Mouse (Mus musculus) limb, embryonic 10.5 days (tissue): ENCODE data around the gene Btf3l4. TPM values are rescaled to one million over a fixed set of nuclear protein-coding genes. Genes with fewer than 3 reads are reported as not detected.

Experiments
- DNase-seq: peaks from one replicate; pipeline ENCODE4 v3.0.0-alpha.2; 2017; ENCODE audit warnings: low spot score
- H3K27ac ChIP-seq: fragments of 300-500 bp; sonication (generic); 2 replicates; pipeline ENCODE4 v1.5.1; 2016; ENCODE audit warnings: mild to moderate bottlenecking
- H3K27me3 ChIP-seq: fragments of 300-500 bp; sonication (generic); 2 replicates; pipeline ENCODE4 v1.6.1; 2016; ENCODE audit warnings: low read depth, mild to moderate bottlenecking; ENCODE audit not compliant: poor library complexity, severe bottlenecking
- H3K36me3 ChIP-seq: fragments of 300-500 bp; sonication (generic); 2 replicates; pipeline ENCODE4 v1.6.1; 2016; ENCODE audit warnings: mild to moderate bottlenecking, moderate library complexity
- H3K4me1 ChIP-seq: fragments of 300-500 bp; sonication (generic); 2 replicates; pipeline ENCODE4 v1.6.1; 2016
- H3K4me3 ChIP-seq: fragments of 300-500 bp; sonication (generic); 2 replicates; pipeline ENCODE4 v1.5.1; 2016; ENCODE audit warnings: mild to moderate bottlenecking, moderate library complexity
- H3K9me3 ChIP-seq: fragments of 300-500 bp; sonication (generic); replicated peaks from 2 replicates; pipeline ENCODE4 v1.6.1; 2016; ENCODE audit warnings: mild to moderate bottlenecking
- WGBS: fragments of 180-500 bp; shearing (Covaris S2); methylation state at CpG from one replicate; pipeline ENCODE4 v1.1.7; 2016; 5-methylcytosine and 5-hydroxymethylcytosine counted together
- polyA plus RNA-seq: library from polyadenylated mRNA; unstranded; fragments of >200 nt; fragmentation: Nextera tagmentation; extraction: Ambion mirVana; gene quantifications from 2 replicates; pipeline ENCODE4 v1.2.1, GENCODE M21; 2016

The Btf3l4 gene
- polyA plus RNA-seq, 1 experiment from 2014 or later: 214 TPM

GRCm38 (mm10) chr4:108838031-108838430 lies 4.6 kb upstream of the Btf3l4 start:
- Histone ChIP-seq H3K36me3 (peaks cover 22% of the 10 kb centered on the region), H3K4me3 (no peak overlapping the region), H3K4me1 (peaks cover 13% of the 10 kb centered on the region; the same call in 1 of the 2 replicates), H3K9me3 (no peaks in the 10 kb centered on the region), H3K27me3 (no peaks in the 10 kb centered on the region), H3K27ac (no peak overlapping the region)
- WGBS: 93% methylated on average over 4 of the region's 4 CpGs
- no peak for DNase-seq

GRCm38 (mm10) chr4:108835496-108835895 lies 2.1 kb upstream of the Btf3l4 start:
- peaks cover 22% of the 10 kb centered on the region for H3K4me1 ChIP-seq
- WGBS: 63% methylated on average over 3 of the region's 3 CpGs
- no peak for DNase-seq
- peak overlapping the region; percentile 97 for H3K4me3 ChIP-seq
- peak overlapping the region; percentile 100 for H3K27ac ChIP-seq
- H3K27me3 ChIP-seq: no peaks in the 10 kb centered on the region
- no peaks in the 10 kb centered on the region for H3K9me3 ChIP-seq
- H3K36me3 ChIP-seq: peaks cover 10% of the 10 kb centered on the region

- H3K27ac ChIP-seq: peak overlapping the region; percentile 100
- H3K27me3 ChIP-seq: no peaks in the 10 kb centered on the region
- peak overlapping the region; percentile 97 for H3K4me3 ChIP-seq
- H3K36me3 ChIP-seq: peaks cover 10% of the 10 kb centered on the region
- WGBS: under 1% methylated on average over 15 of the region's 15 CpGs
- peak; percentile 41 for DNase-seq
- H3K4me1 ChIP-seq: peaks cover 22% of the 10 kb centered on the region
- no peaks in the 10 kb centered on the region for H3K9me3 ChIP-seq
Observed at GRCm38 (mm10) chr4:108834971-108835311, 1.5 kb upstream of the Btf3l4 start.

GRCm38 (mm10) chr4:108834115-108834970 lies 929 bp upstream of the Btf3l4 start, which contains the start of gene Txndc12:
TSS of gene Txndc12 (plus strand) at chr4:108834601.
- Histone ChIP-seq H3K4me3 (peak within 1 kb of the TSS; percentile 97), H3K27ac (peak within 1 kb of the TSS; percentile 100), H3K36me3 (peaks cover 16% of the 10 kb centered on the region), H3K9me3 (no peaks in the 10 kb centered on the region), H3K4me1 (peaks cover 22% of the 10 kb centered on the region), H3K27me3 (no peaks in the 10 kb centered on the region)
- peak; percentile 85 for DNase-seq
- 0% methylated on average over 34 of the region's 34 CpGs for WGBS

- under 1% methylated on average over 6 of the region's 6 CpGs for WGBS
- Histone ChIP-seq H3K27ac (peak overlapping the region; percentile 100), H3K27me3 (no peaks in the 10 kb centered on the region), H3K36me3 (peaks cover 20% of the 10 kb centered on the region), H3K4me1 (peaks cover 22% of the 10 kb centered on the region), H3K4me3 (peak overlapping the region; percentile 97), H3K9me3 (no peaks in the 10 kb centered on the region)
- DNase-seq: no peak
Observed at GRCm38 (mm10) chr4:108833828-108834114, 357 bp upstream of the Btf3l4 start.

GRCm38 (mm10) chr4:108830698-108831097 lies 2.7 kb downstream of the Btf3l4 start:
- no peak overlapping the region for H3K27ac ChIP-seq
- DNase-seq: no peak
- WGBS: 98% methylated on average over 1 of the region's 1 CpGs
- no peaks in the 10 kb centered on the region for H3K27me3 ChIP-seq
- H3K9me3 ChIP-seq: no peaks in the 10 kb centered on the region
- H3K36me3 ChIP-seq: peaks cover 47% of the 10 kb centered on the region
- peaks cover 15% of the 10 kb centered on the region for H3K4me1 ChIP-seq
- H3K4me3 ChIP-seq: no peak overlapping the region

- no peaks in the 10 kb centered on the region for H3K27me3 ChIP-seq
- no peak overlapping the region for H3K4me3 ChIP-seq
- WGBS: 88% methylated on average over 2 of the region's 2 CpGs
- peaks cover 88% of the 10 kb centered on the region for H3K36me3 ChIP-seq
- DNase-seq: no peak
- peaks cover 1% of the 10 kb centered on the region; the same call in 1 of the 2 replicates for H3K4me1 ChIP-seq
- no peaks in the 10 kb centered on the region for H3K9me3 ChIP-seq
- H3K27ac ChIP-seq: no peak overlapping the region
Observed at GRCm38 (mm10) chr4:108826643-108827042, 6.8 kb downstream of the Btf3l4 start.

GRCm38 (mm10) chr4:108826096-108826495 lies 7.3 kb downstream of the Btf3l4 start:
- WGBS: 88% methylated on average over 1 of the region's 1 CpGs
- H3K27me3 ChIP-seq: no peaks in the 10 kb centered on the region
- no peaks in the 10 kb centered on the region for H3K9me3 ChIP-seq
- H3K4me3 ChIP-seq: no peak overlapping the region
- no peaks in the 10 kb centered on the region for H3K4me1 ChIP-seq
- peaks cover 93% of the 10 kb centered on the region for H3K36me3 ChIP-seq
- no peak overlapping the region for H3K27ac ChIP-seq
- DNase-seq: no peak

- no peak overlapping the region for H3K4me3 ChIP-seq
- H3K36me3 ChIP-seq: peaks cover 97% of the 10 kb centered on the region
- H3K4me1 ChIP-seq: no peaks in the 10 kb centered on the region
- H3K9me3 ChIP-seq: no peaks in the 10 kb centered on the region
- H3K27me3 ChIP-seq: no peaks in the 10 kb centered on the region
- no peak for DNase-seq
- no peak overlapping the region for H3K27ac ChIP-seq
- WGBS: 96% methylated on average over 3 of the region's 3 CpGs
Observed at GRCm38 (mm10) chr4:108825677-108826076, 7.7 kb downstream of the Btf3l4 start.

- Histone ChIP-seq H3K27me3 (no peaks in the 10 kb centered on the region), H3K9me3 (no peaks in the 10 kb centered on the region), H3K4me3 (no peak overlapping the region), H3K36me3 (peaks cover 16% of the 10 kb centered on the region), H3K4me1 (no peaks in the 10 kb centered on the region), H3K27ac (no peak overlapping the region)
- 75% methylated on average over 6 of the region's 6 CpGs for WGBS
- DNase-seq: no peak
Observed at GRCm38 (mm10) chr4:108811550-108811949, 21.9 kb downstream of the Btf3l4 start.

GRCm38 (mm10) chr4:108811142-108811541 lies 22.3 kb downstream of the Btf3l4 start:
- Histone ChIP-seq H3K9me3 (no peaks in the 10 kb centered on the region), H3K27ac (no peak overlapping the region), H3K36me3 (peaks cover 16% of the 10 kb centered on the region), H3K4me3 (no peak overlapping the region), H3K27me3 (no peaks in the 10 kb centered on the region), H3K4me1 (no peaks in the 10 kb centered on the region)
- 66% methylated on average over 4 of the region's 4 CpGs for WGBS
- DNase-seq: no peak

- no peak for DNase-seq
- Histone ChIP-seq H3K4me1 (no peaks in the 10 kb centered on the region), H3K27ac (no peak overlapping the region), H3K36me3 (no peaks in the 10 kb centered on the region), H3K4me3 (no peak overlapping the region), H3K27me3 (no peaks in the 10 kb centered on the region), H3K9me3 (no peaks in the 10 kb centered on the region)
- 88% methylated on average over 2 of the region's 2 CpGs for WGBS
Observed at GRCm38 (mm10) chr4:108803535-108803934, 29.9 kb downstream of the Btf3l4 start.

GRCm38 (mm10) chr4:108798083-108798830 lies 35.2 kb downstream of the Btf3l4 start:
- H3K9me3 ChIP-seq: no peaks in the 10 kb centered on the region
- no peak overlapping the region for H3K27ac ChIP-seq
- DNase-seq: peak; percentile 56
- no peaks in the 10 kb centered on the region for H3K4me1 ChIP-seq
- no peaks in the 10 kb centered on the region for H3K36me3 ChIP-seq
- no peak overlapping the region for H3K4me3 ChIP-seq
- H3K27me3 ChIP-seq: no peaks in the 10 kb centered on the region
- WGBS: 55% methylated on average over 2 of the region's 2 CpGs
